Mouse (Mus musculus): ENCODE measurements around the gene Pctp. TPM values are rescaled to one million over a fixed set of nuclear protein-coding genes. Genes with fewer than 3 reads are reported as not detected.
A peak's percentile ranks its signal among the peaks of the same experiment; 100 is the strongest.

Gene Pctp
- total and polyA plus RNA-seq, 2 experiments, result 18.5 to 63.1 TPM

GRCm38 (mm10) chr11:89988936-89989589, 13.6 kb downstream of the Pctp start:
- Histone ChIP-seq H3K36me3 (ENCODE audit: control insufficient read depth, insufficient read depth, low read length) (peaks cover 6% of the 10 kb centered on the region; the same call in 1 of the 2 replicates), H3K4me3 (ENCODE audit: insufficient read depth, low read depth, low read length) (no peak overlapping the region), H3K79me2 (ENCODE audit: control insufficient read depth, insufficient read depth, low read length) (no peaks in the 10 kb centered on the region; the same call in 1 of the 2 replicates), H3K9ac (ENCODE audit: low read depth, low read length) (no peak overlapping the region), H3K27ac (replicated peaks; ENCODE audit: insufficient read depth, low read depth, low read length) (no peak overlapping the region), H3K27me3 (ENCODE audit: control insufficient read depth, insufficient read depth, low read length) (no peaks in the 10 kb centered on the region), H3K4me1 (ENCODE audit: control insufficient read depth, insufficient read depth, low read length) (peaks cover 18% of the 10 kb centered on the region)
- TF ChIP-seq CTCF (IDR thresholded peaks at IDR 0.05; ENCODE audit: low read depth, low read length), result peak; percentile 75
- TF ChIP-seq POLR2A (IDR thresholded peaks at IDR 0.05; ENCODE audit: extremely low read depth, insufficient read depth, low read length), result no peak
- DNase-seq (ENCODE audit: extremely low read depth, low read depth, low spot score), result peak; percentile 63
- 27% methylated on average over 8 of the region's 8 CpGs for WGBS

GRCm38 (mm10) chr11:89986516-89986915, 16.2 kb downstream of the Pctp start:
- TF ChIP-seq POLR2A (IDR thresholded peaks at IDR 0.05; ENCODE audit: extremely low read depth, insufficient read depth, low read length), result no peak
- Histone ChIP-seq H3K27ac (replicated peaks; ENCODE audit: insufficient read depth, low read depth, low read length) (no peak overlapping the region), H3K4me3 (ENCODE audit: insufficient read depth, low read depth, low read length) (no peak overlapping the region), H3K79me2 (ENCODE audit: control insufficient read depth, insufficient read depth, low read length) (no peaks in the 10 kb centered on the region), H3K27me3 (ENCODE audit: control insufficient read depth, insufficient read depth, low read length) (no peaks in the 10 kb centered on the region), H3K36me3 (ENCODE audit: control insufficient read depth, insufficient read depth, low read length) (peaks cover 11% of the 10 kb centered on the region), H3K4me1 (ENCODE audit: control insufficient read depth, insufficient read depth, low read length) (peaks cover 11% of the 10 kb centered on the region), H3K9ac (ENCODE audit: low read depth, low read length) (no peak overlapping the region)
- DNase-seq (ENCODE audit: extremely low read depth, low read depth, low spot score), result no peak
- 93% methylated on average over 8 of the region's 8 CpGs for whole genome bisulfite sequencing

GRCm38 (mm10) chr11:89985200-89986187, 17.2 kb downstream of the Pctp start:
- no peak overlapping the region for H3K9ac ChIP-seq (ENCODE audit: low read depth, low read length)
- H3K36me3 ChIP-seq (ENCODE audit: control insufficient read depth, insufficient read depth, low read length), result peaks cover 11% of the 10 kb centered on the region
- no peak overlapping the region for H3K27ac ChIP-seq (replicated peaks; ENCODE audit: insufficient read depth, low read depth, low read length)
- WGBS, result 89% methylated on average over 10 of the region's 10 CpGs
- H3K4me1 ChIP-seq (ENCODE audit: control insufficient read depth, insufficient read depth, low read length), result peaks cover 3% of the 10 kb centered on the region
- DNase-seq (ENCODE audit: extremely low read depth, low read depth, low spot score), result no peak
- H3K27me3 ChIP-seq (ENCODE audit: control insufficient read depth, insufficient read depth, low read length), result no peaks in the 10 kb centered on the region
- TF ChIP-seq CTCF (IDR thresholded peaks at IDR 0.05; ENCODE audit: low read depth, low read length), result no peak
- TF ChIP-seq POLR2A (IDR thresholded peaks at IDR 0.05; ENCODE audit: extremely low read depth, insufficient read depth, low read length), result no peak
- no peak overlapping the region for H3K4me3 ChIP-seq (ENCODE audit: insufficient read depth, low read depth, low read length)
- no peaks in the 10 kb centered on the region for H3K79me2 ChIP-seq (ENCODE audit: control insufficient read depth, insufficient read depth, low read length)

- 97% methylated on average over 5 of the region's 5 CpGs for WGBS
- peaks cover 11% of the 10 kb centered on the region for H3K36me3 ChIP-seq (ENCODE audit: control insufficient read depth, insufficient read depth, low read length)
- TF ChIP-seq CTCF (IDR thresholded peaks at IDR 0.05; ENCODE audit: low read depth, low read length) (no peak), POLR2A (IDR thresholded peaks at IDR 0.05; ENCODE audit: extremely low read depth, insufficient read depth, low read length) (no peak)
Measured at GRCm38 (mm10) chr11:89984436-89984835, 18.3 kb downstream of the Pctp start.

GRCm38 (mm10) chr11:89982918-89983317, 19.8 kb downstream of the Pctp start:
- TF ChIP-seq CTCF (IDR thresholded peaks at IDR 0.05; ENCODE audit: low read depth, low read length) (no peak), POLR2A (IDR thresholded peaks at IDR 0.05; ENCODE audit: extremely low read depth, insufficient read depth, low read length) (no peak)
- Histone ChIP-seq H3K4me1 (ENCODE audit: control insufficient read depth, insufficient read depth, low read length) (peaks cover 3% of the 10 kb centered on the region; the same call in 1 of the 2 replicates), H3K79me2 (ENCODE audit: control insufficient read depth, insufficient read depth, low read length) (no peaks in the 10 kb centered on the region), H3K36me3 (ENCODE audit: control insufficient read depth, insufficient read depth, low read length) (peaks cover 9% of the 10 kb centered on the region), H3K27me3 (ENCODE audit: control insufficient read depth, insufficient read depth, low read length) (no peaks in the 10 kb centered on the region), H3K9ac (ENCODE audit: low read depth, low read length) (no peak overlapping the region), H3K27ac (replicated peaks; ENCODE audit: insufficient read depth, low read depth, low read length) (no peak overlapping the region), H3K4me3 (ENCODE audit: insufficient read depth, low read depth, low read length) (no peak overlapping the region)
- WGBS, result 72% methylated on average over 2 of the region's 2 CpGs
- DNase-seq (ENCODE audit: extremely low read depth, low read depth, low spot score), result no peak

More at GRCm38 (mm10) chr11:89984436-89984835, 18.3 kb downstream of the Pctp start:
- H3K9ac ChIP-seq (ENCODE audit: low read depth, low read length), result no peak overlapping the region
- no peak overlapping the region for H3K27ac ChIP-seq (replicated peaks; ENCODE audit: insufficient read depth, low read depth, low read length)
- H3K27me3 ChIP-seq (ENCODE audit: control insufficient read depth, insufficient read depth, low read length), result no peaks in the 10 kb centered on the region
- no peak overlapping the region for H3K4me3 ChIP-seq (ENCODE audit: insufficient read depth, low read depth, low read length)
- no peaks in the 10 kb centered on the region for H3K79me2 ChIP-seq (ENCODE audit: control insufficient read depth, insufficient read depth, low read length)
- peaks cover 3% of the 10 kb centered on the region for H3K4me1 ChIP-seq (ENCODE audit: control insufficient read depth, insufficient read depth, low read length)
- no peak for DNase-seq (ENCODE audit: extremely low read depth, low read depth, low spot score)
